Mouse (Mus musculus): Measurements from ENCODE around the gene Ppp1r12c. TPM values are rescaled to one million over a fixed set of nuclear protein-coding genes. Genes with fewer than 3 reads are reported as not detected.

The Ppp1r12c gene
- polyA plus RNA-seq, 1 experiment from 2014 or later, result 17.0 TPM

Small RNAs within 50 kb of the gene (microRNA-seq; reads per million reads assigned to microRNA genes)
- gene Gm24605, result not detected

Other genes with a start within 250 kb of the Ppp1r12c start
- gene Ncr1, start 164.0 kb downstream of the Ppp1r12c start, polyA plus RNA-seq (2015; fragmentation: Nextera tagmentation; extraction: Ambion mirVana), result 0.09 TPM in 1 of 2 replicates, not detected in the other
- gene Gp6, start 103.9 kb downstream of the Ppp1r12c start, polyA plus RNA-seq (2015; fragmentation: Nextera tagmentation; extraction: Ambion mirVana), result 0.10 and 0.23 TPM in 2 replicates
- 27.3 and 28.7 TPM in 2 replicates for gene Rdh13, start 56.0 kb downstream of the Ppp1r12c start, polyA plus RNA-seq (2015; fragmentation: Nextera tagmentation; extraction: Ambion mirVana)
- 4.0 and 4.1 TPM in 2 replicates for gene Eps8l1, start 41.0 kb downstream of the Ppp1r12c start, polyA plus RNA-seq (2015; fragmentation: Nextera tagmentation; extraction: Ambion mirVana)
- gene Tnnt1, start 14.7 kb upstream of the Ppp1r12c start, polyA plus RNA-seq (2015; fragmentation: Nextera tagmentation; extraction: Ambion mirVana), result 23.0 and 23.2 TPM in 2 replicates
- 1.6 TPM in 2 replicates for gene Tnni3, start 22.5 kb upstream of the Ppp1r12c start, polyA plus RNA-seq (2015; fragmentation: Nextera tagmentation; extraction: Ambion mirVana)
- gene Dnaaf3, start 30.8 kb upstream of the Ppp1r12c start, polyA plus RNA-seq (2015; fragmentation: Nextera tagmentation; extraction: Ambion mirVana), result 1.1 and 1.3 TPM in 2 replicates
- 5.9 and 6.8 TPM in 2 replicates for gene Syt5, start 45.9 kb upstream of the Ppp1r12c start, polyA plus RNA-seq (2015; fragmentation: Nextera tagmentation; extraction: Ambion mirVana)
- gene Ptprh, start 102.4 kb upstream of the Ppp1r12c start, polyA plus RNA-seq (2015; fragmentation: Nextera tagmentation; extraction: Ambion mirVana), result 3.0 and 4.7 TPM in 2 replicates
- 16.3 and 23.2 TPM in 2 replicates for gene Tmem86b, start 129.7 kb upstream of the Ppp1r12c start, polyA plus RNA-seq (2015; fragmentation: Nextera tagmentation; extraction: Ambion mirVana)
- gene Ppp6r1, start 157.3 kb upstream of the Ppp1r12c start, polyA plus RNA-seq (2015; fragmentation: Nextera tagmentation; extraction: Ambion mirVana), result 2.6 and 2.9 TPM in 2 replicates
- gene Hspbp1, start 183.4 kb upstream of the Ppp1r12c start, polyA plus RNA-seq (2015; fragmentation: Nextera tagmentation; extraction: Ambion mirVana), result 84.9 and 95.4 TPM in 2 replicates
- 0.86 and 1.4 TPM in 2 replicates for gene Brsk1, start 188.9 kb upstream of the Ppp1r12c start, polyA plus RNA-seq (2015; fragmentation: Nextera tagmentation; extraction: Ambion mirVana)
- 4.4 and 5.4 TPM in 2 replicates for gene Tmem150b, start 223.6 kb upstream of the Ppp1r12c start, polyA plus RNA-seq (2015; fragmentation: Nextera tagmentation; extraction: Ambion mirVana)
- 66.7 and 76.0 TPM in 2 replicates for gene Kmt5c, start 238.4 kb upstream of the Ppp1r12c start, polyA plus RNA-seq (2015; fragmentation: Nextera tagmentation; extraction: Ambion mirVana)